Mouse (Mus musculus) heart, postnatal 0 days (tissue): Measurements from ENCODE around the gene Olfr805. TPM values are rescaled to one million over a fixed set of nuclear protein-coding genes. Genes with fewer than 3 reads are reported as not detected.

Source experiments
- ATAC-seq: fragments of 200-750 bp; cut with Nextera tagmentation; 2 replicates; pipeline ENCODE4 v1.8.0; 2017; ENCODE audit warnings: low read depth, moderate number of reproducible peaks, moderate library complexity; ENCODE audit not compliant: insufficient read depth
- DNase-seq: peaks from one replicate; pipeline ENCODE4 v3.0.0-alpha.2; 2016; ENCODE audit warnings: low spot score
- H3K27ac ChIP-seq: fragments of 300-500 bp; sonication (generic); 2 replicates; pipeline ENCODE4 v1.5.1; 2014; ENCODE audit warnings: low read depth, mild to moderate bottlenecking
- H3K27me3 ChIP-seq: fragments of 300-500 bp; sonication (generic); 2 replicates; pipeline ENCODE4 v1.6.1; 2014; ENCODE audit warnings: low read length, mixed read lengths; ENCODE audit not compliant: control insufficient read depth, insufficient read depth
- H3K36me3 ChIP-seq: fragments of 300-500 bp; sonication (generic); replicated peaks from 2 replicates; pipeline ENCODE4 v1.6.1; 2014; ENCODE audit warnings: low read length, mixed read lengths; ENCODE audit not compliant: control insufficient read depth, insufficient read depth
- H3K4me1 ChIP-seq: fragments of 300-500 bp; sonication (generic); 2 replicates; pipeline ENCODE4 v1.6.1; 2014; ENCODE audit warnings: antibody characterized with exemption; ENCODE audit not compliant: control insufficient read depth, insufficient read depth
- H3K4me2 ChIP-seq: fragments of 300-500 bp; sonication (generic); 2 replicates; pipeline ENCODE4 v1.6.1; 2014; ENCODE audit warnings: low read depth, mild to moderate bottlenecking, low read length, moderate library complexity
- H3K4me3 ChIP-seq: fragments of 300-500 bp; sonication (generic); 2 replicates; pipeline ENCODE4 v1.5.1; 2014; ENCODE audit warnings: low read depth, low read length
- H3K9ac ChIP-seq: fragments of 300-500 bp; sonication (generic); replicated peaks from 2 replicates; pipeline ENCODE4 v1.6.1; 2014; ENCODE audit warnings: low read depth, low read length, mixed read lengths
- H3K9me3 ChIP-seq: fragments of 300-500 bp; sonication (generic); replicated peaks from 2 replicates; pipeline ENCODE4 v1.6.1; 2016; ENCODE audit warnings: low read length; ENCODE audit not compliant: control insufficient read depth
- CTCF ChIP-seq: IDR thresholded peaks from 2 replicates; pipeline ENCODE4 v1.5.1; 2016; ENCODE audit warnings: antibody characterized with exemption, control low read depth, low read depth
- EP300 ChIP-seq: IDR thresholded peaks from 2 replicates; pipeline ENCODE4 v1.6.1; 2016; ENCODE audit warnings: antibody characterized with exemption, low read depth
- WGBS: fragments of 180-500 bp; shearing (Covaris S2); extraction: QIAGEN DNeasy Blood & Tissue Kit; methylation state at CpG from one replicate; pipeline ENCODE4 v1.1.7; 2014; 5-methylcytosine and 5-hydroxymethylcytosine counted together
- polyA plus RNA-seq: library from polyadenylated mRNA; unstranded; fragments of >200 nt; fragmentation: Nextera tagmentation; extraction: Ambion mirVana; gene quantifications from 2 replicates; pipeline ENCODE4 v1.2.1, GENCODE M21; 2015
- total RNA-seq: library from RNA; depleted of rRNA; stranded (reverse); fragments of >200 nt; gene quantifications from 2 replicates; pipeline ENCODE4 v1.2.3, GENCODE M21; 2014; ENCODE audit warnings: low replicate concordance; rRNA removed

Gene Olfr805
- total RNA-seq (not detected in 2 replicates), polyA plus RNA-seq (not detected in 2 replicates)

DNA sequence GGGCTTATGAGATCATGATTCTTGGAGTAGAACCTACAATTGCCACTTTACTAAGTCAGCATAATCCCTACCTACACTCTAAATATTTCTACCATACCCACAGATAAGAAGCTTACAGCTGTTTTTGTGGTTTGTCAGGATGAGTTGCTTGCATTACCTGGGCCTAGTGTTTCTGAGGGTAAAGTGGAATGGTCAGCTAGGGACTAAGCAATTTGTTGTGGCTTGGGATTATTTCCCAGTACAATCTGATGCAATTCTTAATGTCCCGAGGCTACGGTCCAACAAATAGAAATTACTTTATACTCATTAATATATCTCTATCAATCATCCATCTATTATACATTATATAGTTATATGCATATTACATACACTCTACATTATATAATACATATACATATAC, at the start of gene Olfr805:
TSS of gene Olfr805 (minus strand) at position 101 of the 400 bp plus-strand sequence.
- Histone ChIP-seq H3K9ac (no peak within 1 kb of the TSS), H3K27me3 (no peaks in the 10 kb centered on the region), H3K4me3 (no peak within 1 kb of the TSS), H3K9me3 (no peaks in the 10 kb centered on the region), H3K27ac (no peak within 1 kb of the TSS), H3K36me3 (no peaks in the 10 kb centered on the region), H3K4me1 (no peaks in the 10 kb centered on the region), H3K4me2 (no peak within 1 kb of the TSS)
- ATAC-seq (no peak), DNase-seq (no peak)
- TF ChIP-seq CTCF: no peak
- TF ChIP-seq EP300: no peak
- 89% methylated on average over 2 of the region's 2 CpGs for WGBS

DNA sequence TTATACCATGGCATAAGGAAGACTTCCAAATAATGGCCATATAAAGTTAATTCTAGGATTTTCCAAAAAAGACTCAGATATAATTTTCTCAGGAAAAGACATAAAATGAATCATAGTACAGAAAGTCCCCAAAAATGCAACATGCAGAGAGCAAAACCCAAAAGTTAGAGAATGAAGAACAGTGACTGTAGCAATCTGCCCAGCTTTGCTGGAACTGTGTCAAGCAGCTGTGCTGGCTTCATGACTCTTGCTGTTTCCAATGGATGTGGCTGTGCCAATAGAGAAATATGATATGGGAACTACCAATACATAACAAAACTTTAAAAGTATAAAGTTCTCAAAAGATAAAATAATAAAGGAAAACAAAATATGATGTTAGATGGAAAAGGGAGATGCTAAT, 48.9 kb upstream of the Olfr805 start:
- no peak overlapping the region for H3K9ac ChIP-seq
- H3K27me3 ChIP-seq: no peaks in the 10 kb centered on the region
- no peak for ATAC-seq
- H3K27ac ChIP-seq: no peak overlapping the region
- no peaks in the 10 kb centered on the region for H3K4me1 ChIP-seq
- DNase-seq: no peak
- H3K4me3 ChIP-seq: no peak overlapping the region
- no peaks in the 10 kb centered on the region for H3K36me3 ChIP-seq
- TF ChIP-seq CTCF: no peak
- H3K9me3 ChIP-seq: no peaks in the 10 kb centered on the region
- no peak overlapping the region for H3K4me2 ChIP-seq

GRCm38 (mm10) chr10:129774338-129774737, 45.2 kb upstream of the Olfr805 start, which contains the start of gene Olfr809:
Gene Olfr809 (plus strand): TSS chr10:129774638.
- H3K9me3 ChIP-seq: no peaks in the 10 kb centered on the region
- no peaks in the 10 kb centered on the region for H3K36me3 ChIP-seq
- no peak within 1 kb of the TSS for H3K9ac ChIP-seq
- ATAC-seq (no peak), DNase-seq (no peak)
- TF ChIP-seq EP300 (no peak), CTCF (no peak)
- H3K27me3 ChIP-seq: no peaks in the 10 kb centered on the region
- H3K27ac ChIP-seq: no peak within 1 kb of the TSS
- no peak within 1 kb of the TSS for H3K4me3 ChIP-seq
- H3K4me1 ChIP-seq: no peaks in the 10 kb centered on the region
- no peak within 1 kb of the TSS for H3K4me2 ChIP-seq

DNA sequence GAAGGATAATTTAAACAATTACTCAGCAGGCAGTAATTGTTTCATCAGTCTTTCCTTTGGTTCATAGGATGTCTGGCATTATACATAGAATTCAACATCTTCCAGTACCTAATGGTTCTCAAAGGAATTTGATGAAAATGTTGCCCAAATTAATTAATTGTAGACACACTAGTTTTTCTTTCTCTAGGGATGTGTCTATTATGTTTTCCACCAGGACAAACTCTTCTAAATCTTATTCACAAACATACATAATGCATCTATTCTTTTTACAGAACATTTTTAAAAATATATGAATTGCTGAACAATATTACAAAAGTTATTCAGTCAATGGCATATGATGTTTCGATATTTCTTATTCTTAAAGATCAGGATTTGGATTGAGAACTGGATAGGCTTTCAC, 36.0 kb upstream of the Olfr805 start, which contains the start of gene Olfr808:
TSS of gene Olfr808 (plus strand) at position 301 of the 400 bp plus-strand sequence.
- no peak for DNase-seq
- no peak for ATAC-seq
- H3K4me2 ChIP-seq: no peak within 1 kb of the TSS
- TF ChIP-seq EP300: no peak
- no peak for TF ChIP-seq CTCF
- no peaks in the 10 kb centered on the region for H3K9me3 ChIP-seq
- H3K36me3 ChIP-seq: no peaks in the 10 kb centered on the region
- H3K9ac ChIP-seq: no peak within 1 kb of the TSS
- WGBS: 76% methylated on average over 1 of the region's 1 CpGs
- H3K4me1 ChIP-seq: no peaks in the 10 kb centered on the region
- no peak within 1 kb of the TSS for H3K4me3 ChIP-seq
- no peak within 1 kb of the TSS for H3K27ac ChIP-seq
- no peaks in the 10 kb centered on the region for H3K27me3 ChIP-seq

GRCm38 (mm10) chr10:129757693-129758092, 28.5 kb upstream of the Olfr805 start, which contains the start of gene Olfr807:
Gene Olfr807 (minus strand): TSS chr10:129757793.
- no peaks in the 10 kb centered on the region for H3K9me3 ChIP-seq
- H3K4me2 ChIP-seq: no peak within 1 kb of the TSS
- ATAC-seq (no peak), DNase-seq (no peak)
- no peak for TF ChIP-seq EP300
- TF ChIP-seq CTCF: no peak
- no peaks in the 10 kb centered on the region for H3K27me3 ChIP-seq
- no peak within 1 kb of the TSS for H3K9ac ChIP-seq
- H3K27ac ChIP-seq: no peak within 1 kb of the TSS
- no peaks in the 10 kb centered on the region for H3K36me3 ChIP-seq
- no peak within 1 kb of the TSS for H3K4me3 ChIP-seq
- WGBS: 70% methylated on average over 1 of the region's 1 CpGs
- H3K4me1 ChIP-seq: no peaks in the 10 kb centered on the region

GRCm38 (mm10) chr10:129741821-129742220, 12.6 kb upstream of the Olfr805 start, which contains the start of gene Olfr806:
Gene Olfr806 (minus strand): TSS chr10:129741921.
- Histone ChIP-seq H3K4me1 (no peaks in the 10 kb centered on the region), H3K27ac (no peak within 1 kb of the TSS), H3K4me3 (no peak within 1 kb of the TSS), H3K4me2 (no peak within 1 kb of the TSS), H3K9ac (no peak within 1 kb of the TSS), H3K27me3 (no peaks in the 10 kb centered on the region), H3K36me3 (no peaks in the 10 kb centered on the region), H3K9me3 (no peaks in the 10 kb centered on the region)
- DNase-seq (no peak), ATAC-seq (no peak)
- no peak for TF ChIP-seq CTCF
- no peak for TF ChIP-seq EP300
